Mouse (Mus musculus) intestine, embryonic 15.5 days (tissue): ENCODE results near the gene Ccnyl1. TPM values are rescaled to one million over a fixed set of nuclear protein-coding genes. Genes with fewer than 3 reads are reported as not detected.

Source experiments
- ATAC-seq: fragments of 200-750 bp; cut with Nextera tagmentation; 2 replicates; pipeline ENCODE4 v1.8.0; 2017; ENCODE audit warnings: moderate TSS enrichment, moderate library complexity
- H3K27ac ChIP-seq: fragments of 300-500 bp; sonication (generic); 2 replicates; pipeline ENCODE4 v1.5.1; 2015; ENCODE audit warnings: mild to moderate bottlenecking, inconsistent platforms
- H3K27me3 ChIP-seq: fragments of 300-500 bp; sonication (generic); replicated peaks from 2 replicates; pipeline ENCODE4 v1.6.1; 2015; ENCODE audit warnings: inconsistent platforms
- H3K36me3 ChIP-seq: fragments of 300-500 bp; sonication (generic); 2 replicates; pipeline ENCODE4 v1.6.1; 2015; ENCODE audit warnings: inconsistent platforms
- H3K4me1 ChIP-seq: fragments of 300-500 bp; sonication (generic); replicated peaks from 2 replicates; pipeline ENCODE4 v1.6.1; 2015; ENCODE audit warnings: inconsistent platforms
- H3K4me2 ChIP-seq: fragments of 300-500 bp; sonication (generic); replicated peaks from 2 replicates; pipeline ENCODE4 v1.6.1; 2015; ENCODE audit warnings: mild to moderate bottlenecking, inconsistent platforms
- H3K4me3 ChIP-seq: fragments of 300-500 bp; sonication (generic); replicated peaks from 2 replicates; pipeline ENCODE4 v1.5.1; 2015; ENCODE audit warnings: inconsistent platforms
- H3K9ac ChIP-seq: fragments of 300-500 bp; sonication (generic); 2 replicates; pipeline ENCODE4 v1.6.1; 2015; ENCODE audit warnings: inconsistent platforms
- H3K9me3 ChIP-seq: fragments of 300-500 bp; sonication (generic); 2 replicates; pipeline ENCODE4 v1.6.1; 2016; ENCODE audit warnings: inconsistent platforms
- WGBS: fragments of 180-500 bp; shearing (Covaris S2); methylation state at CpG from one replicate; pipeline ENCODE4 v1.1.7; 2015; 5-methylcytosine and 5-hydroxymethylcytosine counted together
- polyA plus RNA-seq: library from polyadenylated mRNA; unstranded; fragments of >200 nt; fragmentation: Nextera tagmentation; extraction: Ambion mirVana; gene quantifications from 2 replicates; pipeline ENCODE4 v1.2.1, GENCODE M21; 2015

The Ccnyl1 gene
- polyA plus RNA-seq, 1 experiment from 2014 or later, result 4.3 TPM

DNA sequence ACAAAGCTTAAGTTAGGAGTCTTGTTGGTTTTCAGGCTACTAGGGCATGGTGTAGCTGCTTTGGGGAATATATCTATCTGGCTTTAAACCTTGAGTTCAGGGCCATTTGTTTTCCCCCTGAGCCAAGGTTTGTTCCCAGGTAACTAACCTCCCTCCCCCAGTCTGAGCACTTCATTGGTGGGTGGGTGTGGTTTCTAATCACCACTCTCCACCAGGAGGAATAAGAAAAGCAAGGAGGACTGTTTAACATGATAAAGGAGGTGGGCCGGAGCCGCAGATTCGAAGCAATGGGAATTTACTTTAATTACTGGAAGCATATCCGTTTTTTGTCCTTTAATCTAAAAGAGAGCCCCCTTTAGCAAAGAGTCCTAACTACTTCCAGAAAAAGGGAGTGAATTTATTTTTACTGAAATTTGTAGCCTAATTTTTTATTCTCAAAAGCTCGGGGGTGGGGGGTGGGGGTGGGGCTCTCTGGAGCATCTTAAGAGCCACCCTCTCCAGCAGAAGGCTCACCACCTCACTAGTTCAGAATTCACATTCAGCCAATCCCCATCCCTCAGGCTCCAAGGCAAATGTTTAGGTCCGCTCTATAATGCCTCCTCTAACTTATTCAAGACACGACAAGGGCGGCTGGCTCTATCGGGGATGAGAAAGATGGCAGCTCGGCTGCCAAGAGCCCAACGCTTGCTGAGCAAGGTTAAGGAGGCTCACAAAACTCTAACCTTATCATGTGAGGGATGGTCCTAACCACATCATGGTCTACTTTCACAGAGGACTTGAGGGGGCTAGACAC lies 43.4 kb downstream of the Ccnyl1 start:
- no peak for ATAC-seq
- H3K27ac ChIP-seq, result no peak overlapping the region
- peak overlapping the region; percentile 78 for H3K4me3 ChIP-seq
- H3K9ac ChIP-seq, result no peak overlapping the region
- 0 out of 2 replicates have a peak, but pooled peaks cover 3% of the 10 kb centered on the region for H3K27me3 ChIP-seq
- WGBS, result 33% methylated on average over 11 of the region's 11 CpGs
- peaks cover 29% of the 10 kb centered on the region for H3K4me1 ChIP-seq
- no peaks in the 10 kb centered on the region for H3K9me3 ChIP-seq
- H3K36me3 ChIP-seq, result 0 out of 2 replicates have a peak, but pooled peaks cover 2% of the 10 kb centered on the region
- peak overlapping the region; percentile 95 for H3K4me2 ChIP-seq

DNA sequence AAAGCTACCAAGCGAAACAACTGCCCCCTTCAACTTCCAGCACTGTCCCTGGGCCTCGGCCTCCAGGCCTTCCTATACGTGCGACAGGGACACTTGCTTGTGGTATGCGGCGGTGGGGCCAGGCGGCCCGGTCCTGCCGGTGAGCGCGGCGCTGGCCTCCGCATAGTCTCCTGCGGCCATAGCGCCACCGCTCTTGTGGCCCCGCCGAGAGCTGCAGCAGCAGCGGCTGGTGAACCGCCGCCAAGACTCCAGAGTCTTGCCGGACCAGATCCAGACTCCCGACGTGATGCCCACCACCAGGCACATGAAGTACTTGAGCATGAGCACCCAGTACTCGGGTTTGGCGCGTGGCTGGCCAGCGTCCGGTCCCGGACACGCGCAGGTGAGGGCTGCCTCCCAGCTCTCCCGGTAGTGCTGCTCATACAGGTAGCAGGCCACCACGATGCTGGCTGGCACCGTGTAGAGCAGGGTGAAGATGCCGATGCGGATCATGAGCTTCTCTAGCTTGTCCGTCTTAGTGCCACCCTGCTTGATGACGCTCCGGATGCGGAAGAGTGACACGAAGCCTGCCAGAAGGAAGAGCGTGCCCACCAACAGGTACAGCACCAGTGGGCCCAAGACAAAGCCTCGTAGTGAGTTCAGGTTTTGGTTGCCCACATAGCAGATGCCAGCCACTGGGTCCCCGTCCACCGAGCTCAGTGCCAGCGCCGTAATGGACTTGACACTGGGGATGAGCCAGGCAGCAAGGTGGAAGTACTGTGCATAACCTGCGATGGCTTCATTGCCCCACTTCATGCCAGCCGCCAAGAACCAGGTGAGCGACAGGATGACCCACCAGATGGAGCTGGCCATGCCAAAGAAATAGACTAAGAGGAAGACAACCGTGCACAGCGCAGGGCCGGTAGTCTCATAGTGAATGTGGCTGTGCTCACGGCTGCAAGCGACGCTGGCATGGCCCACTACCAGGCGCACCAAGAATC lies 44.8 kb downstream of the Ccnyl1 start:
- H3K4me2 ChIP-seq, result peak overlapping the region; percentile 95
- H3K9me3 ChIP-seq, result no peaks in the 10 kb centered on the region
- peak overlapping the region; percentile 78 for H3K4me3 ChIP-seq
- H3K9ac ChIP-seq, result peak overlapping the region; percentile 86
- ATAC-seq, result no peak
- no peaks in the 10 kb centered on the region for H3K36me3 ChIP-seq
- 28% methylated on average over 58 of the region's 58 CpGs for WGBS
- H3K4me1 ChIP-seq, result peaks cover 35% of the 10 kb centered on the region
- H3K27ac ChIP-seq, result no peak overlapping the region
- H3K27me3 ChIP-seq, result 0 out of 2 replicates have a peak, but pooled peaks cover 3% of the 10 kb centered on the region

DNA sequence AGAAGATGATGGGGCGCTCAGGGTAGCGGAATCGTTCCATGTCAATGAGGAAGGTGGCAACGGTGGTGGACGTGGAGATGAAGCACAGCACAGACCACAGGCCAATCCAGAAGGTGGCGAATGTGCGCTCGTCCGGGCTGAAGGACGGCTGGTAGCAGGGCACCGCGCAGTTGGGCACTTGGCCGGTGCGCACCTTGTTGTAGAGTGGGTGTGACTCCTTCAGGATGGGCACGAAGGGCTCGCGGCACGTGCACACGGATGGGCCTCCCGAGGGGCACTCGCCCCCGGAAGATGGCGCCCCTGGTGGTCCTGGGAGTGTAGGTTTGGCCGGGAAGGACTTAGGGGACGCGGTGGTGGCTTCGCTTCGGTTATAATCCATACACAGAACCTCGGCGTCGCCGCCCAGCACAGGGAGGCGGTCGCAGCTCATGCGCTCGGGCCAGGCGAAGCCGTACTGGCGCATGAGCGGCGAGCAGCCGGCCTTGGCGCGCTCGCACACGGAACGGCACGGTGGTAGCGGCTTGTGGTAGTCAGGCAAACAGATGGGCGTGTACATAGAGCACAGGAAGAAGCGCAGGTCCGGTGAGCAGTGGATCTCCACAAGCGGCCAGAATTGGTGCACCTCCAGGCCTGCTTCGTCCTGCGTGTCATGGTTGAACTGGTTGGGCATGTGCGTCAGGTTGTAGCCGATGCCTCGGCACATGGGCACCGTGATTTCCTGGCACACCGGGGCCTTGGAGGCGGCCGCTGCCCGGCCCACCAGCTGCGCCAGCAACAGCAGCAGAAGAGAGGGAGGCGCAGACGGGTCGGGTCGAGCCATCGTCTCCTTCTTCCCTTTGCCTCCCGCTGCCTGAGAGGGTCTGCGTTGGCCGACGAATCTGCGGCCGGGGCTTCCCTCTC lies 45.8 kb downstream of the Ccnyl1 start:
- Histone ChIP-seq H3K9ac (peak overlapping the region; percentile 86), H3K4me2 (peak overlapping the region; percentile 95), H3K9me3 (no peaks in the 10 kb centered on the region), H3K4me3 (peak overlapping the region; percentile 78), H3K4me1 (peaks cover 35% of the 10 kb centered on the region), H3K27me3 (0 out of 2 replicates have a peak, but pooled peaks cover 3% of the 10 kb centered on the region), H3K36me3 (no peaks in the 10 kb centered on the region), H3K27ac (peak overlapping the region; percentile 91; the same call in 1 of the 2 replicates)
- 6% methylated on average over 75 of the region's 75 CpGs for WGBS
- no peak for ATAC-seq

DNA sequence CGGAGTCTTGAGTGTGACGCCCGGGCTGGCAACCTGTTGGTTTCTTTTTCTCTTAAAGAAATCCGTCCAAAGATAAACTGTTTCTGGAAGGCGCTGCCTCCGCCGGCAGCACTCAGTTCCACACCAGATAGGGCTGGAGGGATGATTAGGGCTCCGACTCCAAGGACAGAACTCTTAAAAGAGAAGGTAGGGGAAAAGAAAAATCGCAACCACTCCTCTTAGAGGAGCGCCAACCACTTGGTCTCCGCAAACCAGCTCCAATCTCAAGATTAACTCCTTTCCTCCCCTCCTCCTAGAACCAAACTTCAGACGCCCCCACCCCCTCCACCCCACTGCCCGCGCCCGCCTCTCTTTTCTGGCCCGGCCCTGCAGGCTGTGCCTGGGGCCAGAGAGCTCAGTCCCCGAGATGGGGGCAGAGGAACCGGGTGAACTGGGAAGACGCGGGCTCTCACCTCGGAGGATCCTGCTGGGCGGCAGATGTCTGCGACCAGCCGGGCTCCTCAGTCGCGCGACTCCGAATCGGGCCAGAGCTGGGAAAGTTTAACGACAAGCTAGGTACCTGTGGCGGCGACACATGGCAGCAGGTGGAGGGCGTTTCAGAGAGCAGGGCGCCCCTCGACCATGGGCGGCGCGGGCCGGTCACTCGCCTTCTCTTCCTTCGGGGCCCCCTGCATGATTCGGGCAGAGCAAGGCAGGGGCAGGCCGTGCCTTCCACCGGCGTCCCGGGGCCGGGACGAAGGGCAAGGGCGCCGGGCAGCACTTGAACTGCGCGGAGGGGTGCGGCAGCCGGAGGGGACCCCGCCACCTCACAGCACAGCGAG lies 46.6 kb downstream of the Ccnyl1 start:
- peaks cover 32% of the 10 kb centered on the region for H3K4me1 ChIP-seq
- H3K4me3 ChIP-seq, result peak overlapping the region; percentile 78
- no peaks in the 10 kb centered on the region for H3K9me3 ChIP-seq
- peak; percentile 1; the same call in 1 of the 2 replicates for ATAC-seq
- under 1% methylated on average over 56 of the region's 56 CpGs for WGBS
- H3K36me3 ChIP-seq, result no peaks in the 10 kb centered on the region
- peak overlapping the region; percentile 86 for H3K9ac ChIP-seq
- H3K27ac ChIP-seq, result peak overlapping the region; percentile 91
- H3K4me2 ChIP-seq, result peak overlapping the region; percentile 95
- H3K27me3 ChIP-seq, result 0 out of 2 replicates have a peak, but pooled peaks cover 3% of the 10 kb centered on the region

DNA sequence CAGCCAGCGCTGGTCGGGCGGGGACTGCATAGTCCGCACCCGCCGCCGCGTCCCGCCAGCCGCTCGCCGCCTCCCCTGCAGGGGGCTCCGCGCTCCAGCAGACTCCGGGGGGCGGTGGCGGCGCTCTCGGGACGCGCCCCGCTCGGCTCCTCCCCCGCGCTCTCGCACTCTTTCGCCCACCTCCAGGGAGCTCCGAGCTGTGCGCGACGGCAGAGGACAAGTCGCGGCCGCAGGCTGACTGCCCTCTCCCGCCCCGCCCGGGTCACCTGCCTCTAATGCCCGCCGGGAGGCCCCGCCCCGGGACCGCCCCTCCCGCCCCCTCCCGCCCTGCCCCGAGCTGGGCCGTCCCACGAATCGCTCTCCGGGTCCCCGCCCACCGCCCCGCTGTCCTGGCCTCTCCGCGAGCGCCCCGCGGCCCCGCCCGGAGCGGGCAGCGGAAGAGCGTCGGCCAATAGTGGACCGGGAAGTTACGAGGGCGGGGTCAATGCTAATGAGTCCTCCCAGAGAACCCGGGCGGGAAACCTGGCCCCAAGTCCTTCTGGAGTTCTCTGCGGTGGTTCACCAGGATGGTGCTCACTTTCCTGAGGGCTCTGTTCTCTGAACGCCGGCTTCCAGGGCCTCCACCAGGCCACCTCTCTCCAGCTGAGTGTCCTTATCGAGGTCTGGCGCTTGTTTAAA lies 47.4 kb downstream of the Ccnyl1 start, which contains the start of gene Fzd5:
TSS of gene Fzd5 (minus strand) at position 250 of the 678 bp plus-strand sequence.
- peak; percentile 94 for ATAC-seq
- Histone ChIP-seq H3K27me3 (0 out of 2 replicates have a peak, but pooled peaks cover 3% of the 10 kb centered on the region), H3K4me2 (peak within 1 kb of the TSS; percentile 95), H3K9me3 (no peaks in the 10 kb centered on the region), H3K4me3 (peak within 1 kb of the TSS; percentile 78), H3K4me1 (peaks cover 28% of the 10 kb centered on the region), H3K27ac (peak within 1 kb of the TSS; percentile 91), H3K36me3 (no peaks in the 10 kb centered on the region), H3K9ac (peak within 1 kb of the TSS; percentile 86)
- under 1% methylated on average over 63 of the region's 73 CpGs for WGBS

DNA sequence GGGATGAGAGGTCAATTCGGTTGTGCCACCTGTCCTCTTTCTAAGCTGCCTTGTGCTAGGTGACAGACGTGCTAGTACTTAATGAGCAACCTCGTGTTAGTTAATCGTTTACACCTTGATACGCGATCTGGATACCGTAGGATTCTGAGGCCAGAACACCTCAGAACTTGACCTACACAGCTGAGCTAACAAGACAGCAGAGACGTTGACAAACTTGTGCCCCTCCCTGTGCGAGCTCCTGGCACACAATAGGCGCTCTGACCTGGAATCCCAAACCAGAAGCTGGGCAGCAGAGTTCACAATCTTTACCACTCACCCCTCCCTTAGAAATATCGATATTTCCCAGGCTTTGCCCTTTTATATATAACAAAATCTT lies 47.9 kb downstream of the Ccnyl1 start:
- H3K27ac ChIP-seq, result peak overlapping the region; percentile 91
- peaks cover 23% of the 10 kb centered on the region for H3K4me1 ChIP-seq
- peak overlapping the region; percentile 78 for H3K4me3 ChIP-seq
- H3K9me3 ChIP-seq, result no peaks in the 10 kb centered on the region
- ATAC-seq, result peak; percentile 58
- under 1% methylated on average over 11 of the region's 11 CpGs for whole genome bisulfite sequencing
- peak overlapping the region; percentile 47 for H3K9ac ChIP-seq
- no peaks in the 10 kb centered on the region for H3K36me3 ChIP-seq
- 0 out of 2 replicates have a peak, but pooled peaks cover 3% of the 10 kb centered on the region for H3K27me3 ChIP-seq
- H3K4me2 ChIP-seq, result peak overlapping the region; percentile 95

DNA sequence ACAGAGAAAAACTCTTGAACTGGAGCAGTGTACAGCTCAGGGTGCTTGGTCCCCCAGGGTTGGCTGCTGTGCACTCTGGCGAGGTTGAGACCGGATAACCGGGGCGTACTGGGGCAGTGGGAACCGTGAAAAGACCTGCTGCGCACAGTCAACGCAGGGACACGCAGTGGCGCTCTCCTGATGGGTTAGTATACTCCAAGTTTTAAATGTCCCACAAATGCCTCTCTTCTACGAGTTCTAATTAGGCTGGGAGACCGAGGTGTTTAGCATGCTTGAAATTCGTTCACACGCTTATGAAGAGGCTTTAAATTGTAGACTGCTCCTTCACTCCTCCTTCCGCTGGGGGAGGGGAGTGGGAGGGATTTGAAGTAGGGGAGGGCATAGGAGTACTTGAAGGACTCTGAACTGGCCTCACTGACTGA lies 48.4 kb downstream of the Ccnyl1 start:
- no peak; the same call in 1 of the 2 replicates for ATAC-seq
- Histone ChIP-seq H3K4me3 (peak overlapping the region; percentile 78), H3K9ac (peak overlapping the region; percentile 47), H3K27me3 (0 out of 2 replicates have a peak, but pooled peaks cover 3% of the 10 kb centered on the region), H3K9me3 (no peaks in the 10 kb centered on the region), H3K27ac (peak overlapping the region; percentile 91), H3K4me2 (peak overlapping the region; percentile 95), H3K36me3 (no peaks in the 10 kb centered on the region), H3K4me1 (peaks cover 21% of the 10 kb centered on the region)
- 1% methylated on average over 14 of the region's 14 CpGs for WGBS

DNA sequence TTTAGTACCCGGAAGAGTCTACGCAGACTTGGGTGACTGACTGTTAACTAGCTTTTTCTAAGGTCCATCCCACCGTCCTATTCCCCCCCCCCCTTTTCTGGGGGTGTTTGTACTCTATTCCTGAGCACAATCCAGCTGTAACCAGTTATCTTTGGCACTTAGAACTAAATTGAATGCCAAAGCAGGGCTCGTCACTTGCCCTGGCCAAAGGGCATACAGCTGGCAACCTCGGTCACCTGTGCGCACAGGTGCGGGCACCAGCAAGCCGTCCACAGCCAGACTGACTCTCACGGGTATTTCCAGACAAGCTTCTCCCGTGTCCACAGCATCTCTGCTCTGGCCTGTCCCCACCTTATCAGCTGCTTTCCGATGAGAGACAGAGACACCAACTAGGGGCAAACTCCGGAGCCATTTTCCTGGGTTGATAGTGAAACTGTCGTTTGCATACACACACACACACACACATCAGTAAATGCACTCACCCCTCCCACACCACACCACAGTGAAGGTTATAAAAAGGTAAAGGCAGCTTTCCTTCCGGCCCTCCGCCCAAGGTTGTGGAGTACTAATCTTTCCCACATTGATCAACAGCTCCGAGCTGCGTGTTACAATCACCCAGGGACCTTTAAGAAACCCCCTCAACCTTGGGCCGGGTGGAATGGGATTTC lies 52.6 kb downstream of the Ccnyl1 start:
- Histone ChIP-seq H3K4me2 (peak overlapping the region; percentile 36; the same call in 1 of the 2 replicates), H3K27me3 (no peaks in the 10 kb centered on the region), H3K36me3 (no peaks in the 10 kb centered on the region), H3K4me1 (peaks cover 13% of the 10 kb centered on the region; the same call in 1 of the 2 replicates), H3K27ac (0 out of 2 replicates have a peak overlapping the region, but pooled peaks have one; percentile 56), H3K4me3 (no peak overlapping the region), H3K9me3 (no peaks in the 10 kb centered on the region), H3K9ac (no peak overlapping the region)
- 67% methylated on average over 18 of the region's 18 CpGs for WGBS
- peak; percentile 19; the same call in 1 of the 2 replicates for ATAC-seq

DNA sequence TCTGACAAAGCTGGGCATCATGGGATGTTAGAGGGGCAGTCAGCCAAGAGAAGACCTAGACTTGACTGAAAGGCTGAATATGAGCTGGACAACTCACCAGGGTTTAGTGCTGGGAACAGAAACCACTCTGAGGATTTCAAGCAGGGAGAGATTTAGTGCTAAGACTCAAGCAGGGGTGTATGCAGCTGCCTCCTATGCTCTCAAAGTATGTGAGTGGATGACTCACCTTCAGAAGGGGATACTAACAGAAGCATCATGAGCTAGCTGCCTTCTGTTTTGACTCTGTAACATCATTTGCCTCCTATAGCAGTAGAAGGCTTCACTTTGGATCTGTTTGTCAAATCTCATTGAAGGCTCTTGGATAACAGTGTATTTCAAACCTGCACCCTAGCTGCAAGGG lies 54.4 kb downstream of the Ccnyl1 start:
- Histone ChIP-seq H3K9ac (no peak overlapping the region), H3K4me3 (no peak overlapping the region), H3K27me3 (no peaks in the 10 kb centered on the region), H3K4me2 (no peak overlapping the region), H3K36me3 (no peaks in the 10 kb centered on the region), H3K9me3 (no peaks in the 10 kb centered on the region), H3K4me1 (0 out of 2 replicates have a peak, but pooled peaks cover 2% of the 10 kb centered on the region), H3K27ac (no peak overlapping the region)
- ATAC-seq, result no peak

DNA sequence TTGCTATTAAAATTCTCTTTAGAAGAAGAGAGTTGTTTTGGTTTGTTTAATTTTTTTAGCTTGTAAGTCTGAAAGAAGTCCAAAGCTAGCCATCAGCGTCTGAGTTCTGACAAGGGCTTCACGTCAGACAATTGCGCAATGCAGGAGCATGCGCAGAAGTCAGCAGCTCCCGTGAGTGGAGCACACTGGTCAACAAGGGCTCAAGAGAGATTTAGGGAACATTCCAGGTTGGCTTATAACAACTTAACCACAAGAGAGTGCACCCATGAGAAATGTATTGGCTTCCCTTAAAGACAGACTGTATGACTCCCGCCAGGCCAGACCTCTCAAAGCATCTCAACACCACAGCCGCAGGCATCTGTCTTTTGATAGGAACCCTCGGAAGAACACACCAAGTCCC lies 62.9 kb downstream of the Ccnyl1 start:
- Histone ChIP-seq H3K4me1 (0 out of 2 replicates have a peak, but pooled peaks cover 11% of the 10 kb centered on the region), H3K4me2 (no peak overlapping the region), H3K27ac (no peak overlapping the region), H3K9me3 (no peaks in the 10 kb centered on the region), H3K36me3 (no peaks in the 10 kb centered on the region), H3K9ac (no peak overlapping the region), H3K27me3 (no peaks in the 10 kb centered on the region), H3K4me3 (no peak overlapping the region)
- 75% methylated on average over 8 of the region's 8 CpGs for WGBS
- no peak for ATAC-seq
